Mouse (Mus musculus) midbrain, embryonic 16.5 days (tissue): Measurements from ENCODE around the gene Galnt16. TPM values are rescaled to one million over a fixed set of nuclear protein-coding genes. Genes with fewer than 3 reads are reported as not detected.

ENCODE experiments used
- ATAC-seq: fragments of 200-750 bp; cut with Nextera tagmentation; 2 replicates; pipeline ENCODE4 v1.8.0; 2017; ENCODE audit warnings: moderate TSS enrichment
- H3K27ac ChIP-seq: fragments of 300-500 bp; sonication (generic); 2 replicates; pipeline ENCODE4 v1.5.1; 2014; ENCODE audit warnings: mild to moderate bottlenecking, low read length, mixed read lengths
- H3K27me3 ChIP-seq: fragments of 300-500 bp; sonication (generic); 2 replicates; pipeline ENCODE4 v1.6.1; 2014; ENCODE audit warnings: low read depth, low read length, mixed read lengths; ENCODE audit not compliant: control insufficient read depth, insufficient read depth
- H3K36me3 ChIP-seq: fragments of 300-500 bp; sonication (generic); 2 replicates; pipeline ENCODE4 v1.6.1; 2014; ENCODE audit warnings: mild to moderate bottlenecking, low read length, moderate library complexity, mixed read lengths; ENCODE audit not compliant: control insufficient read depth, insufficient read depth
- H3K4me1 ChIP-seq: fragments of 300-500 bp; sonication (generic); 2 replicates; pipeline ENCODE4 v1.6.1; 2014; ENCODE audit warnings: mild to moderate bottlenecking, low read length, mixed read lengths; ENCODE audit not compliant: control insufficient read depth, insufficient read depth
- H3K4me2 ChIP-seq: fragments of 300-500 bp; sonication (generic); 2 replicates; pipeline ENCODE4 v1.6.1; 2014; ENCODE audit warnings: mild to moderate bottlenecking, low read length, mixed read lengths
- H3K4me3 ChIP-seq: fragments of 300-500 bp; sonication (generic); 2 replicates; pipeline ENCODE4 v1.5.1; 2014; ENCODE audit warnings: low read depth, mild to moderate bottlenecking, low read length, moderate library complexity, mixed read lengths
- H3K9ac ChIP-seq: fragments of 300-500 bp; sonication (generic); 2 replicates; pipeline ENCODE4 v1.6.1; 2014; ENCODE audit warnings: low read depth, low read length, mixed read lengths
- H3K9me3 ChIP-seq: fragments of 300-500 bp; sonication (generic); replicated peaks from 2 replicates; pipeline ENCODE4 v1.6.1; 2014; ENCODE audit warnings: mild to moderate bottlenecking, low read length, mixed read lengths; ENCODE audit not compliant: control insufficient read depth, poor library complexity, severe bottlenecking
- WGBS: fragments of 180-500 bp; shearing (Covaris S2); extraction: QIAGEN DNeasy Blood & Tissue Kit; methylation state at CpG from one replicate; pipeline ENCODE4 v1.1.7; 2014; 5-methylcytosine and 5-hydroxymethylcytosine counted together
- polyA plus RNA-seq: library from polyadenylated mRNA; unstranded; fragments of >200 nt; fragmentation: Nextera tagmentation; extraction: Ambion mirVana; gene quantifications from 2 replicates; pipeline ENCODE4 v1.2.1, GENCODE M21; 2015

Galnt16 gene
- polyA plus RNA-seq, 1 experiment from 2014 or later, result 43.3 TPM

- H3K36me3 ChIP-seq, result peaks cover 19% of the 10 kb centered on the region
- H3K4me1 ChIP-seq, result no peaks in the 10 kb centered on the region
- no peak overlapping the region for H3K4me2 ChIP-seq
- H3K9ac ChIP-seq, result no peak overlapping the region
- no peaks in the 10 kb centered on the region for H3K27me3 ChIP-seq
- no peak overlapping the region for H3K4me3 ChIP-seq
- 92% methylated on average over 4 of the region's 4 CpGs for WGBS
- no peak overlapping the region for H3K27ac ChIP-seq
- no peak for ATAC-seq
- no peaks in the 10 kb centered on the region for H3K9me3 ChIP-seq
These were observed 77.5 kb downstream of the Galnt16 start for GRCm38 (mm10) chr12:80595566-80595965.

- Histone ChIP-seq H3K4me3 (no peak overlapping the region), H3K36me3 (peaks cover 15% of the 10 kb centered on the region), H3K27ac (no peak overlapping the region), H3K9ac (no peak overlapping the region), H3K27me3 (no peaks in the 10 kb centered on the region), H3K9me3 (no peaks in the 10 kb centered on the region), H3K4me1 (no peaks in the 10 kb centered on the region), H3K4me2 (no peak overlapping the region)
- 91% methylated on average over 4 of the region's 4 CpGs for WGBS
- ATAC-seq, result no peak
These were observed 77.9 kb downstream of the Galnt16 start for GRCm38 (mm10) chr12:80595968-80596367.

- Histone ChIP-seq H3K4me2 (no peak overlapping the region), H3K9me3 (no peaks in the 10 kb centered on the region), H3K9ac (no peak overlapping the region), H3K36me3 (peaks cover 4% of the 10 kb centered on the region; the same call in 1 of the 2 replicates), H3K27ac (peak overlapping the region; percentile 34; the same call in 1 of the 2 replicates), H3K27me3 (no peaks in the 10 kb centered on the region), H3K4me1 (no peaks in the 10 kb centered on the region), H3K4me3 (no peak overlapping the region)
- ATAC-seq, result no peak
- 34% methylated on average over 7 of the region's 7 CpGs for WGBS
These were observed 80.2 kb downstream of the Galnt16 start for GRCm38 (mm10) chr12:80598236-80598635.

- peak overlapping the region; percentile 34 for H3K27ac ChIP-seq
- no peaks in the 10 kb centered on the region for H3K9me3 ChIP-seq
- peaks cover 4% of the 10 kb centered on the region for H3K4me1 ChIP-seq
- peak; percentile 73 for ATAC-seq
- WGBS, result 33% methylated on average over 6 of the region's 6 CpGs
- no peak overlapping the region for H3K9ac ChIP-seq
- no peak overlapping the region for H3K4me2 ChIP-seq
- no peaks in the 10 kb centered on the region for H3K27me3 ChIP-seq
- no peak overlapping the region for H3K4me3 ChIP-seq
- H3K36me3 ChIP-seq, result peaks cover 4% of the 10 kb centered on the region; the same call in 1 of the 2 replicates
These were observed 80.7 kb downstream of the Galnt16 start for GRCm38 (mm10) chr12:80598756-80599155.

- no peaks in the 10 kb centered on the region for H3K27me3 ChIP-seq
- H3K4me2 ChIP-seq, result no peak overlapping the region
- H3K4me1 ChIP-seq, result peaks cover 10% of the 10 kb centered on the region
- no peak overlapping the region for H3K27ac ChIP-seq
- no peak for ATAC-seq
- H3K4me3 ChIP-seq, result no peak overlapping the region
- H3K9me3 ChIP-seq, result no peaks in the 10 kb centered on the region
- peaks cover 4% of the 10 kb centered on the region; the same call in 1 of the 2 replicates for H3K36me3 ChIP-seq
- 90% methylated on average over 9 of the region's 9 CpGs for WGBS
- no peak overlapping the region for H3K9ac ChIP-seq
These were observed 83.7 kb downstream of the Galnt16 start for GRCm38 (mm10) chr12:80601597-80602269.

- no peak overlapping the region for H3K4me3 ChIP-seq
- H3K9me3 ChIP-seq, result no peaks in the 10 kb centered on the region
- peaks cover 4% of the 10 kb centered on the region; the same call in 1 of the 2 replicates for H3K36me3 ChIP-seq
- WGBS, result 97% methylated on average over 5 of the region's 5 CpGs
- peaks cover 10% of the 10 kb centered on the region for H3K4me1 ChIP-seq
- no peak overlapping the region for H3K4me2 ChIP-seq
- ATAC-seq, result no peak
- no peaks in the 10 kb centered on the region for H3K27me3 ChIP-seq
- no peak overlapping the region for H3K9ac ChIP-seq
- H3K27ac ChIP-seq, result no peak overlapping the region
These were observed 84.4 kb downstream of the Galnt16 start for GRCm38 (mm10) chr12:80602432-80602831.

- Histone ChIP-seq H3K27ac (peak overlapping the region; percentile 12; the same call in 1 of the 2 replicates), H3K27me3 (no peaks in the 10 kb centered on the region), H3K9me3 (no peaks in the 10 kb centered on the region), H3K9ac (no peak overlapping the region), H3K4me2 (no peak overlapping the region), H3K4me3 (no peak overlapping the region), H3K4me1 (peaks cover 10% of the 10 kb centered on the region), H3K36me3 (no peaks in the 10 kb centered on the region; the same call in 1 of the 2 replicates)
- ATAC-seq, result no peak
- 59% methylated on average over 4 of the region's 4 CpGs for WGBS
These were observed 85.5 kb downstream of the Galnt16 start for GRCm38 (mm10) chr12:80603566-80603965.

- Histone ChIP-seq H3K4me3 (no peak overlapping the region), H3K9me3 (no peaks in the 10 kb centered on the region), H3K4me1 (peaks cover 10% of the 10 kb centered on the region), H3K36me3 (no peaks in the 10 kb centered on the region; the same call in 1 of the 2 replicates), H3K4me2 (no peak overlapping the region), H3K9ac (no peak overlapping the region), H3K27me3 (no peaks in the 10 kb centered on the region), H3K27ac (no peak overlapping the region; the same call in 1 of the 2 replicates)
- ATAC-seq, result peak; percentile 41; the same call in 1 of the 2 replicates
- 71% methylated on average over 2 of the region's 2 CpGs for WGBS
These were observed 86.1 kb downstream of the Galnt16 start for GRCm38 (mm10) chr12:80604218-80604617.

GRCm38 (mm10) chr12:80608576-80608975 is 90.5 kb downstream of the Galnt16 start:
- no peak for ATAC-seq
- Histone ChIP-seq H3K27me3 (no peaks in the 10 kb centered on the region), H3K4me1 (peaks cover 8% of the 10 kb centered on the region), H3K9me3 (no peaks in the 10 kb centered on the region), H3K4me3 (no peak overlapping the region), H3K9ac (no peak overlapping the region), H3K4me2 (no peak overlapping the region), H3K27ac (no peak overlapping the region), H3K36me3 (no peaks in the 10 kb centered on the region)
- 97% methylated on average over 1 of the region's 1 CpGs for WGBS
